Mouse (Mus musculus): ENCODE data around the gene Ppp1r32. TPM values are rescaled to one million over a fixed set of nuclear protein-coding genes. Genes with fewer than 3 reads are reported as not detected.

The Ppp1r32 gene
- 0.27 and 0.39 TPM in 2 replicates for polyA plus RNA-seq (2015; fragmentation: Nextera tagmentation; extraction: Ambion mirVana)

- ATAC-seq (ENCODE audit: insufficient number of reproducible peaks, insufficient read depth, low FRiP score, low TSS enrichment, low read depth): no peak
Measured at GRCm38 (mm10) chr19:10482703-10483102, at the start of gene Ppp1r32. Gene Ppp1r32 (minus strand): TSS chr19:10482928.

DNA sequence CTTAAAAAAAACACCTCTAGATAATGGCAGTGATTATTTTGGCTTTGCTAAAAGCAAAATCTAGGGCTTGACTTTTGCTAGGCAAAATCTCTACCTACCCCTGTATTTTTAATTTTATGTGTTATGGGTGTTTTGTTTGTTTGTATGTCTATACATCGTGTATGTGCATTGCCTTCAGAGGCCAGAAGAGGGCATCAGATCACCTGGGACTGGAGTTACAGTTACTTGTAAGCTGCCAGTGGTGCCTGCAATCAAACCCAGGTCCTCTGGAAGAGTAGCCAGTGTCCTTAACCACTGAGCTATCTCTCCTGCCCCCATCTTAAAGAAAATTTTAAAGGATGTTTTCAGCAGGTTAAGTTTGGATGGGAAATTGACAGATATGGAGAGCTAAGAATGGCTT, 47.4 kb upstream of the Ppp1r32 start:
- H3K27ac ChIP-seq: no peak overlapping the region
- H3K27me3 ChIP-seq: no peaks in the 10 kb centered on the region
- H3K9me3 ChIP-seq: no peaks in the 10 kb centered on the region
- peaks cover 16% of the 10 kb centered on the region for H3K4me1 ChIP-seq
- no peak overlapping the region for H3K4me2 ChIP-seq
- WGBS: 92% methylated on average over 1 of the region's 1 CpGs
- no peak for ATAC-seq (ENCODE audit: insufficient number of reproducible peaks, insufficient read depth, low FRiP score, low TSS enrichment, low read depth)
- H3K9ac ChIP-seq: no peak overlapping the region
- H3K36me3 ChIP-seq: peaks cover 60% of the 10 kb centered on the region
- no peak overlapping the region for H3K4me3 ChIP-seq

More at GRCm38 (mm10) chr19:10482703-10483102, at the start of gene Ppp1r32:
- Histone ChIP-seq H3K4me3 (no peak within 1 kb of the TSS), H3K4me2 (no peak within 1 kb of the TSS), H3K9me3 (no peaks in the 10 kb centered on the region), H3K27ac (no peak within 1 kb of the TSS), H3K9ac (no peak within 1 kb of the TSS), H3K27me3 (0 out of 2 replicates have a peak, but pooled peaks cover 2% of the 10 kb centered on the region), H3K36me3 (no peaks in the 10 kb centered on the region), H3K4me1 (peaks cover 3% of the 10 kb centered on the region; the same call in 1 of the 2 replicates)
- WGBS: 34% methylated on average over 6 of the region's 6 CpGs

GRCm38 (mm10) chr19:10525910-10526309, 43.2 kb upstream of the Ppp1r32 start, which contains the start of gene Sdhaf2:
Gene Sdhaf2 (minus strand): TSS chr19:10526142.
- peak within 1 kb of the TSS; percentile 99 for H3K9ac ChIP-seq
- WGBS: 0% methylated on average over 11 of the region's 11 CpGs
- H3K4me2 ChIP-seq: peak within 1 kb of the TSS; percentile 74
- H3K27me3 ChIP-seq: no peaks in the 10 kb centered on the region
- peak within 1 kb of the TSS; percentile 94 for H3K4me3 ChIP-seq
- H3K27ac ChIP-seq: peak within 1 kb of the TSS; percentile 98
- no peaks in the 10 kb centered on the region for H3K9me3 ChIP-seq
- no peak for ATAC-seq (ENCODE audit: insufficient number of reproducible peaks, insufficient read depth, low FRiP score, low TSS enrichment, low read depth)
- H3K4me1 ChIP-seq: peaks cover 21% of the 10 kb centered on the region
- H3K36me3 ChIP-seq: peaks cover 24% of the 10 kb centered on the region

GRCm38 (mm10) chr19:10525106-10525901, 42.6 kb upstream of the Ppp1r32 start, which contains the start of gene Cpsf7:
Gene Cpsf7 (plus strand): TSS chr19:10525266.
- H3K9me3 ChIP-seq: no peaks in the 10 kb centered on the region
- peaks cover 18% of the 10 kb centered on the region for H3K36me3 ChIP-seq
- H3K27me3 ChIP-seq: no peaks in the 10 kb centered on the region
- ATAC-seq (ENCODE audit: insufficient number of reproducible peaks, insufficient read depth, low FRiP score, low TSS enrichment, low read depth): peak; percentile 91
- WGBS: under 1% methylated on average over 90 of the region's 93 CpGs
- peak within 1 kb of the TSS; percentile 94 for H3K4me3 ChIP-seq
- H3K9ac ChIP-seq: peak within 1 kb of the TSS; percentile 99
- H3K4me2 ChIP-seq: peak within 1 kb of the TSS; percentile 74
- H3K4me1 ChIP-seq: peaks cover 24% of the 10 kb centered on the region
- peak within 1 kb of the TSS; percentile 98 for H3K27ac ChIP-seq

- H3K27me3 ChIP-seq: no peaks in the 10 kb centered on the region
- ATAC-seq (ENCODE audit: insufficient number of reproducible peaks, insufficient read depth, low FRiP score, low TSS enrichment, low read depth): no peak
- H3K4me2 ChIP-seq: peak overlapping the region; percentile 74
- H3K9me3 ChIP-seq: no peaks in the 10 kb centered on the region
- peak overlapping the region; percentile 98 for H3K27ac ChIP-seq
- WGBS: 0% methylated on average over 19 of the region's 19 CpGs
- H3K9ac ChIP-seq: peak overlapping the region; percentile 99
- H3K4me1 ChIP-seq: peaks cover 26% of the 10 kb centered on the region
- H3K36me3 ChIP-seq: peaks cover 13% of the 10 kb centered on the region
- peak overlapping the region; percentile 94 for H3K4me3 ChIP-seq
Measured at GRCm38 (mm10) chr19:10524784-10525105, 42.0 kb upstream of the Ppp1r32 start.

- no peak for ATAC-seq (ENCODE audit: insufficient number of reproducible peaks, insufficient read depth, low FRiP score, low TSS enrichment, low read depth)
- Histone ChIP-seq H3K36me3 (peaks cover 7% of the 10 kb centered on the region), H3K9me3 (no peaks in the 10 kb centered on the region), H3K9ac (no peak overlapping the region), H3K27ac (no peak overlapping the region), H3K4me3 (no peak overlapping the region; the same call in 1 of the 2 replicates), H3K4me2 (peak overlapping the region; percentile 74), H3K27me3 (no peaks in the 10 kb centered on the region), H3K4me1 (peaks cover 26% of the 10 kb centered on the region)
- 84% methylated on average over 5 of the region's 5 CpGs for WGBS
Measured at GRCm38 (mm10) chr19:10523483-10524080, 40.9 kb upstream of the Ppp1r32 start.

GRCm38 (mm10) chr19:10521926-10522325, 39.2 kb upstream of the Ppp1r32 start:
- 74% methylated on average over 1 of the region's 1 CpGs for WGBS
- ATAC-seq (ENCODE audit: insufficient number of reproducible peaks, insufficient read depth, low FRiP score, low TSS enrichment, low read depth): no peak

GRCm38 (mm10) chr19:10520355-10520754, 37.6 kb upstream of the Ppp1r32 start:
- no peak overlapping the region for H3K4me3 ChIP-seq
- no peak for ATAC-seq (ENCODE audit: insufficient number of reproducible peaks, insufficient read depth, low FRiP score, low TSS enrichment, low read depth)

More at GRCm38 (mm10) chr19:10521926-10522325, 39.2 kb upstream of the Ppp1r32 start:
- no peaks in the 10 kb centered on the region for H3K27me3 ChIP-seq
- H3K9ac ChIP-seq: no peak overlapping the region
- peaks cover 8% of the 10 kb centered on the region for H3K36me3 ChIP-seq
- peaks cover 18% of the 10 kb centered on the region for H3K4me1 ChIP-seq
- no peak overlapping the region for H3K4me3 ChIP-seq
- H3K9me3 ChIP-seq: no peaks in the 10 kb centered on the region
- no peak overlapping the region for H3K4me2 ChIP-seq
- no peak overlapping the region for H3K27ac ChIP-seq

GRCm38 (mm10) chr19:10510759-10511330, 28.1 kb upstream of the Ppp1r32 start:
- ATAC-seq (ENCODE audit: insufficient number of reproducible peaks, insufficient read depth, low FRiP score, low TSS enrichment, low read depth): no peak
- 74% methylated on average over 6 of the region's 6 CpGs for WGBS
- H3K36me3 ChIP-seq: peaks cover 47% of the 10 kb centered on the region

More at GRCm38 (mm10) chr19:10520355-10520754, 37.6 kb upstream of the Ppp1r32 start:
- Histone ChIP-seq H3K4me2 (no peak overlapping the region), H3K9ac (no peak overlapping the region), H3K9me3 (no peaks in the 10 kb centered on the region), H3K4me1 (peaks cover 10% of the 10 kb centered on the region; the same call in 1 of the 2 replicates), H3K36me3 (peaks cover 23% of the 10 kb centered on the region), H3K27me3 (no peaks in the 10 kb centered on the region), H3K27ac (no peak overlapping the region)
- WGBS: 33% methylated on average over 1 of the region's 1 CpGs

DNA sequence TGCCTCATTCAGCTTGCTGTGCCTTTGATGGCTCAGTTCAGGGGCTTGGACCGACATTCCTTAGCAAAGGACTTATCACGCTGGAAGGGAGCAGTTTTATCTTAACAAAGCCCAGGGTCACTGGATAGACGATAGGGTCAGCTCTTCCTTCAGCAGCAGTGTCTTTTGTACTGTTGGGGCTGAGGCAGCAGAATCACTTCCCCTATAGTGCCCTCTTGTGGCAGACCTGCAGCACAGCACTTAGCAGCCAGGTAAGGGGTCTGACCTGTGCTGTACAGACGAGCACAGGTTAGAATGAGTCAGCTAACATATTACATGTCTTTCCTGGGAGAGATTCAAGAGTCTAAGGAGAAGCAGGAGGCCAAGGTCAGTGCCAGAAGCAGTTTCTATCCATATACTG, 19.8 kb upstream of the Ppp1r32 start:
- no peak overlapping the region for H3K4me3 ChIP-seq
- H3K36me3 ChIP-seq: peaks cover 55% of the 10 kb centered on the region
- peaks cover 3% of the 10 kb centered on the region; the same call in 1 of the 2 replicates for H3K4me1 ChIP-seq
- no peak overlapping the region for H3K4me2 ChIP-seq
- no peaks in the 10 kb centered on the region for H3K9me3 ChIP-seq
- H3K9ac ChIP-seq: no peak overlapping the region
- 15% methylated on average over 4 of the region's 4 CpGs for WGBS
- H3K27me3 ChIP-seq: no peaks in the 10 kb centered on the region
- no peak overlapping the region for H3K27ac ChIP-seq
- ATAC-seq (ENCODE audit: insufficient number of reproducible peaks, insufficient read depth, low FRiP score, low TSS enrichment, low read depth): no peak

More at GRCm38 (mm10) chr19:10510759-10511330, 28.1 kb upstream of the Ppp1r32 start:
- H3K4me3 ChIP-seq: no peak overlapping the region
- no peak overlapping the region for H3K9ac ChIP-seq
- no peak overlapping the region for H3K4me2 ChIP-seq
- no peak overlapping the region for H3K27ac ChIP-seq
- H3K27me3 ChIP-seq: no peaks in the 10 kb centered on the region
- no peaks in the 10 kb centered on the region for H3K4me1 ChIP-seq
- H3K9me3 ChIP-seq: no peaks in the 10 kb centered on the region

GRCm38 (mm10) chr19:10500581-10500980, 17.9 kb upstream of the Ppp1r32 start:
- no peak for ATAC-seq (ENCODE audit: insufficient number of reproducible peaks, insufficient read depth, low FRiP score, low TSS enrichment, low read depth)
- Histone ChIP-seq H3K4me2 (no peak overlapping the region), H3K27me3 (no peaks in the 10 kb centered on the region), H3K9ac (no peak overlapping the region), H3K4me1 (peaks cover 3% of the 10 kb centered on the region; the same call in 1 of the 2 replicates), H3K27ac (no peak overlapping the region), H3K36me3 (peaks cover 54% of the 10 kb centered on the region), H3K4me3 (no peak overlapping the region), H3K9me3 (no peaks in the 10 kb centered on the region)
- WGBS: 91% methylated on average over 8 of the region's 8 CpGs

Data from embryonic facial prominence, embryonic 13.5 days (tissue).